Mouse (Mus musculus) C2C12 (cell line): Measurements from ENCODE around the gene Ctsq. TPM values are rescaled to one million over a fixed set of nuclear protein-coding genes. Genes with fewer than 3 reads are reported as not detected.

Source experiments
- polyA plus RNA-seq: library from polyadenylated mRNA; unstranded; fragments of >200 nt; fragmentation: generic; extraction: Trizol; gene quantifications from one replicate; pipeline ENCODE4 v1.2.1, GENCODE M21; 2012; ENCODE audit warnings: missing spikeins

The Ctsq gene
- polyA plus RNA-seq, 1 experiment: not detected

Other genes with a start within 250 kb of the Ctsq start
- not detected for gene Ctsll3, start 237.8 kb downstream of the Ctsq start, polyA plus RNA-seq
- 0.11 TPM for gene 4930486L24Rik, start 176.2 kb downstream of the Ctsq start, polyA plus RNA-seq
- 0.08 TPM for gene Gm49392, start 143.7 kb downstream of the Ctsq start, polyA plus RNA-seq
- gene Ctla2b, start 143.2 kb downstream of the Ctsq start, polyA plus RNA-seq: 0.57 TPM
- gene Tpbpb, start 135.8 kb downstream of the Ctsq start, polyA plus RNA-seq: not detected
- not detected for gene Gm49393, start 105.0 kb downstream of the Ctsq start, polyA plus RNA-seq
- gene Gm49391, start 104.1 kb downstream of the Ctsq start, polyA plus RNA-seq: 0.21 TPM
- 1.6 TPM for gene Ctla2a, start 104.0 kb downstream of the Ctsq start, polyA plus RNA-seq
- gene Tpbpa, start 98.6 kb downstream of the Ctsq start, polyA plus RNA-seq: not detected
- not detected for gene Ctsj, start 34.7 kb downstream of the Ctsq start, polyA plus RNA-seq
- not detected for gene Ctsr, start 123.6 kb upstream of the Ctsq start, polyA plus RNA-seq
- gene Cts6, start 162.8 kb upstream of the Ctsq start, polyA plus RNA-seq: not detected
- not detected for gene Cts8, start 214.7 kb upstream of the Ctsq start, polyA plus RNA-seq
- not detected for gene Gm49398, start 248.2 kb upstream of the Ctsq start, polyA plus RNA-seq